Mouse (Mus musculus): ENCODE data around the gene Rhot2.

GRCm38 (mm10) chr17:25830200-25830753 is 14.4 kb downstream of the Rhot2 start:
- TF ChIP-seq POLR2A (IDR thresholded peaks at IDR 0.05; ENCODE audit: low read depth, low read length) = no peak
- TF ChIP-seq MYC (IDR thresholded peaks at IDR 0.05; ENCODE audit: low read depth, low read length) = no peak
- no peak for TF ChIP-seq USF1 (IDR thresholded peaks at IDR 0.05; ENCODE audit: low read depth, low read length)
- no peak for TF ChIP-seq CTCF (conservative IDR thresholded peaks at IDR 0.05 in 1 of 2, IDR thresholded peaks at IDR 0.05 in 1 of 2; ENCODE audit: low read depth in 2 of 2, low read length in 2 of 2)
- TF ChIP-seq IRF4 (IDR thresholded peaks at IDR 0.05; ENCODE audit: low read depth, low read length) = no peak
- no peak for TF ChIP-seq E2F4 (IDR thresholded peaks at IDR 0.05; ENCODE audit: insufficient replicate concordance, low read depth, low read length)
- no peak for TF ChIP-seq TCF12 (IDR thresholded peaks at IDR 0.05; ENCODE audit: low read depth, low read length)
- TF ChIP-seq MAX (IDR thresholded peaks at IDR 0.05; ENCODE audit: low read length) = no peak
- no peak for TF ChIP-seq CHD1 (IDR thresholded peaks at IDR 0.05; ENCODE audit: low read depth, low read length)
- TF ChIP-seq MAFK (IDR thresholded peaks at IDR 0.05; ENCODE audit: insufficient replicate concordance, low read length) = no peak
